Mouse (Mus musculus) layer of hippocampus, adult 9-11 months (tissue): ENCODE results near the gene Bcl11b.
A peak's percentile ranks its signal among the peaks of the same experiment; 100 is the strongest.

Experiments used
- DNase-seq: peaks from one replicate; pipeline ENCODE4 v3.0.0; 2022

Bcl11b gene

DNA sequence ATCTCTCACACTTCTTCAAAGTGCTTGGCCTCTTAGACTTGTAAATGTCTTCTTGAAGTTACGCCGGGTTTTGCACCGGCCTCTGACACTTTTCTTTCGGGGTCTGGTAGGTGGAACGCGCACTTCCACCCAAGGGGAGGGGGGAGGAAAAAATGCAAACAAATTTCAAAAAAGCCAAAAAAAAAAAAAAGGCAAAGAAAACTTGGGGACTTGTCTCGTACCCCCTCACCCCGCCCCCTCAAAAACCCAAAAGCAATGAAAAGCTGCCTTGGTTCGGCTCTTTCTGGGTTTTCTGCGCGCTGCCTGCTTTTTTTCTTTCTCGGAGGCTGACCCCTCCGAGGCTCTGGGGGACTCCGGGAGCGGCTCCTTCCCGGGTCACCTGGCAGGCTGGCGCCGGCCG is at the start of gene Bcl11b:
Gene Bcl11b, minus strand, starts transcription at position 120 of the 400 bp plus-strand sequence.
- no peak for DNase-seq

DNA sequence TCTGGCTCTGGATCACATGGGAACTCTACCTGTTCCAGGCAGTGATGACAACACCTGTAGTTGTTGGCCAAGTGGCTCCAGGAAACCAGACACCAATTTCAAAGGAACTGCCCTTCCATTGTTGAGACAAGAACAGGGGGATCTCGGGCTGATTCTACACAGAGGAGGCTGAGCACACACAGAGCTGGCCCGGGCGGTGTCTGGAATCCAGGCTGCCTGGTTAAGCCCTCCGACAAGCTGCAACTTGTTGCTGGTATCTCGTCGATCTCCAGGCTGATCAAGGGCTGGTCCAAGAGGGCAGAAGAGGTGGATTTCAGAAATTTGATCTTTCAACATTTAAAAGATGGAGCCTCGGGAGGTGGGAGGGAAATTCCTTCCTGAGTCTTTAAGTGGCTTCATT is 47.6 kb upstream of the Bcl11b start:
- DNase-seq = no peak

DNA sequence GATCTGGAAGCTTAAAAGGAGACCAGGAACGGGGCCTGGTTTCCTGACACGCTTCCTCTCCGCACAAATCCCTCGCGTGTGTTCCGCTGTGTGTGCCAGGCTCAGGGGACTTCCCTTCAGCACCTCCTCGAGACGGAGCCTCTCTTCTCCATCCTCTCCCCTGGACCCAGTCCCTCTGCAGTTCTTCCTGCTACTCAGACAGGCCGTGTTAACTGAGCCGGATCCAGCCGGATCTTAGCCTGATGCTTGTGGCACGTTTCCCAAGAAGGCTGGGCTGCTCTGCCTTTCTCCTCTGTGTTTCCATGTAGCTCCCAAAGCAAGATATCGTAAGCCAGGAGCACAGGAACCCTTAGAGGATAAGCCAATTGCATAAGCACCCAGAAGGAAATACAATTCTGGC is 46.2 kb upstream of the Bcl11b start:
- peak; percentile 44 for DNase-seq

DNA sequence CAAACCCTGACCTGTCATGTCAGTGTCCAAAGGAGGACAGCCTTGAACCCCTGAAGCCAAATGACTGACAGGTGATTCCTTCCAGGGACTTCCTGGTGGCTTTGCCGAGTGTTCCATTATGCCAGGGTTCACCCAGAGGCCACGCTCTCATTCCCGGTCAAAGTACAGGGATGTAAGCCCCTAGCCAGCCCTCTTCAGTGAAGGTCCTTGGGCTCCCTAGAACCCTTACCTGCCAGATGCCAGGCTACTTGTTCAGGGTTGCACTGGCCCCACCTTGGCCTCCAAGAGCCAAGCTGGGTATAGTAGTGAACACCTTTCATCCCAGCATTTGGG is 38.8 kb upstream of the Bcl11b start:
- no peak for DNase-seq

DNA sequence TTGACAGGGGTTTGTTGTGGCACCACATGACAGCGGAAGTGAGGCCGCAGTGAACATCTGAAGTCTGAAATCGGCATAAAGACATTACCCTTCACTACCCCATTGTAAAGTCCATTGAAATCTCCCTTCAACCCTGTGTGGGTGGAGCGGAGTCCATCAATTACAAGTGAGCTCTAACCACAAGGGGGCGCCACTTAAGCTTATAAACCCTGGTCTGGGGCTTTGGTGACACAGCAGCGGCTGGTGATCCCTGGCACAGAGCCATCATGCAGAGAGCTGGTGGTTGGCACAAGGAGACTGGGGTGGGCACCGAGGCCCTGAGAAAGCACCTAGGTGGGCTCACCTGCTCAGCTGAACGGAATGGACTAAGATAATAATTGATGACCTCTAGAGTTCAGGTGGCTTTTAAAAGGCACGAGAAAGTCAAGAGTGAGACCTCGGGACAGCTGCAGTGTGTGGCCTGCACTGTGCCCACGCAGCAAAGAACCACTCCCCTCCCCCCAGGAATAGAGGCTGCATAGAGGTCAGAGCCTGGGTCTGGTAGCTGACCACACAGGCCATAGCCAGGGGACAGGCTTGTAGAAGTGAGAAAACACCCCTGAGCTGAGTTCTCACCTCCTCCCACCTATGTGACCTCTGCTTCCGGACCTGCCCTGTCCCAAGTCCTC is 38.3 kb upstream of the Bcl11b start:
- DNase-seq = peak; percentile 81

DNA sequence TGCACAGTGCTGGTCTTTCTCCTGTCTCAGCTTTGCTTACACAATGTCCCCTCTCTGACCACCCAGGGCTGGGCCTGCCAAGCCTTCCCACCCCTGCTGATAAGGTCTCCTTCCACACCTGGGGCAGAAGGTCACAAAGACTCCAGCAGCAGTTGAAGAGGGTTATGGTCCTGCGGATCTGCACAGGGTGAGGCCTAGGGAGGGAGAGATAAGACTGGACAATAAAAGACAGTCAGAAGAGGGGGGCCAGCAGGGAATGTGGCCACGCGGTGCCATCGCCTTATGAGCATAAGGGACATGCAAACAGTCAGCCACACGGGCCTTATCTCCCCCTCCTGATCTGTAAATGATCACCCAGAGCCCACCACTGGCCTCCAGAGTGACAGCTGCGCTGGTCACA is 34.0 kb upstream of the Bcl11b start:
- no peak for DNase-seq

DNA sequence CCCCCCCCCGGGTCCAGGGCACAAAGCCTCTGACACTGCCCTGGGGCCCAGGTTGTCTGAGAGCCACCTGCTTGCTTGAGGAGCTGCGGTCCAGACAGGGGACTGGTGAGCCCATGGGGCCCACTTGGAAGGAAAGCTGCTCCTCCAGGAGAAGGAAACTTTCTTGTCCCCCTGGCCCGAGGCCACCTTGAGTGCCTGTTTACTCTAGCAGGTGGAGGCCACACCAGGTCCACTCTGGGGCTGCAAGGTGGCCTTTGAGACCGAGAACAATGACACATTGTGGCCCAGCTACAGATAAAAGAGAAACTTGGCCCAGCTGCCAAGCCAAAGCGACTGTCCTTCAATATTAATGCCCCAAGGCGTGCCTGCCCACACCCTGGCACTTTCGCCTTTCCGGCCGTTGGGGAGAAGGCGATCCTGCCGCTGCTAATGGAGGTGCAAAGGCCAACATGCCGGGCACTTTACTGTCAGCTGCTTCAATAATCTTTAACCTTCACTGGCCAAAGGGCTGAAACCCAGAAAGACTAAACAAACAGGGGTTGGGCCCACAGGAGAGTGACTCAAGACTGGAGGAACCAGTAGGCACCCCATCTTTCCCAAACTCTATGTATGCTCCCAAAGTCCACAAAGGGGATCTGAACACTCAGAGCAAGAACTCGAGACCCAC is 32.1 kb upstream of the Bcl11b start:
- no peak for DNase-seq

DNA sequence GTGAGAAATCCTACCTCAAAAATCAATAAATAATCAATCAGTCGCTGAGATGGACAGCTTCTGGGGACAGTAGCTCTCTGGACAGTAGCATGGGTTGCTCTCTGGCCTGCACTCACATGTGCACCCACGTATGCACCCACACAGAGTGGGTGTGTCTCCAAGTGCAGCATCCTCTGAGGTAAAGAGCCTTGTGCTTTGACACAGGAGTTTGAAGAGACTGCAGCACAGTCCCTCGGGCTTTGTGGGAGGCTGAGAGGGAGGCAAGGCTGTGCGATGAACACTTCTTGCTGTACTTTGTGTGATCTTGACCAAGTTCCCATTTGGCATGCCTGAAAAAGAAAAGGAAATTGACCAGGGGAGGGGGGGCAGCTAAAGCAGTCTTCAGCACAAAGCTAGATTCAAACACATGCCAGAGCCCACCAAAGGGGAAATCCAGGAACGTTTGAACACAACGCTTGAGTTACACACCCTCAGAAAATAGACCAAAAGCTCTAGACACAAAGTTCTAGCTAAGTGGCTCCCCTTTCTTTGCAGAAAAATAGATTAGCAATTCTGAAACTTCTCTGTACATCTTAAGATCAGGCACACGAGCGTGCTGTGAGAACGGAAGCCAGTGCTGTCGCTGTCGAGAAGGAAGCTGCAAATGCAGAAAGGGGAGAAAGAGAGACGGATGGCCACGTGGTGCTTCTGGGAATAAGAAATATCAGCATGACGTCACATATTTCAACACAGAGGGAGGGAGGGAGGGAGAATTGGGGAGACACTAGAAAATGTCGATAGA is 19.6 kb upstream of the Bcl11b start:
- DNase-seq = no peak

DNA sequence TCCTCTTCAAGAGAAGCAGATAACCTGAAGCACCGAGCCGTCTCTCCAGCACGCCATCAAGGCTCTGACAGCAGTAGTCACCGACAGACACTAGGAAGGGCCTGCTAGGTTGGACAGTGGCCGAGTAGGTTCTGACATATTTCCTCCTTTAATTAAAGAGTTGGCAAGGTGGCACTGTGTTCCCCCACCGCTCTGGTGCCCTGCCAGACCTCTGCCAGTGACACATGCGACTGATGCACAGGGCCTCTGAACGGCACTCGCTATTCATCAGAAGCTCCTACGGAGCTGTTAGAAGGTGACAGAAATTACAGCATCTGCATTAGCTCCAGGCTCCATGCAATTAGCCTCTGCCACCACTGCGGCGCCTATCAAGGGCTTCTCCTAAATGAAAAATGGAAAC is 8.6 kb upstream of the Bcl11b start:
- no peak for DNase-seq

DNA sequence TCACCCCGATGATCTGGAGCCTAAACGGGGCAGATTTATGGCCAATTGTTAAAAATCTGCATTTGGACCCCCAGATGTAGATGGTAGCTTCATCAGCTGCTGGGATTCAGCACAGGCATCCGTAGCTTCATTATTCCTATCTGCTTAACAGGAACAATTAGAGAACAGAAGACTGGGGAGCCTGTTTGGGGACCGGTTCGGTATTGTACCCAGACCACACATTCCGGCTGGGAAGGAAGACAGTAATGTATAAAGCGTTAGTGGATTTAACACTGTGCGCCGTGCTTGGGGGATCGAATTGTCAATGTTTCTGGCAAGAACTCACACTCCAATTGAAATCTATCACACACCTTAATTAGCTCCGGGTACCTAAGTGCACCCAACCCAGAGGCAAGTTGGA is 6.9 kb upstream of the Bcl11b start:
- DNase-seq = no peak

DNA sequence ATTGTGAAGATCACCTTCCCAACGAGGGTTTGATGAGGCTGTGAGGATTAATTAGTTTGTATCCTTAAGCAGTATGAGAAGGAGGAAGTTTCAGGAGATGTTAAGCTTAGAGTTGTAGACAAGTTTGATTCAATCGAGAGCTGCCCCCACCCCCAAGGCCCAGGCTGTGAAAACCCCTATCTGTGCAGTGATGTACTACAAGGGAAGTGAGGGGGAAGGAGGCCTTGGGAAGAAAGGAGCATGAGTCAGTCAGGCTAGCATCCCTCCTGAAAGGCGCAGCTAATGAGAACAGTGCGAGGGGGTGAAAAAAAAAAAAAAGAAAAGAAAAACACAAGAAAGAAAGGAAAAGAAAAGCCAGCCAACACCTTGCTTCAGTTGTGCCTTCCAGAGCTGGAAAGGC is 5.8 kb upstream of the Bcl11b start:
- no peak for DNase-seq

DNA sequence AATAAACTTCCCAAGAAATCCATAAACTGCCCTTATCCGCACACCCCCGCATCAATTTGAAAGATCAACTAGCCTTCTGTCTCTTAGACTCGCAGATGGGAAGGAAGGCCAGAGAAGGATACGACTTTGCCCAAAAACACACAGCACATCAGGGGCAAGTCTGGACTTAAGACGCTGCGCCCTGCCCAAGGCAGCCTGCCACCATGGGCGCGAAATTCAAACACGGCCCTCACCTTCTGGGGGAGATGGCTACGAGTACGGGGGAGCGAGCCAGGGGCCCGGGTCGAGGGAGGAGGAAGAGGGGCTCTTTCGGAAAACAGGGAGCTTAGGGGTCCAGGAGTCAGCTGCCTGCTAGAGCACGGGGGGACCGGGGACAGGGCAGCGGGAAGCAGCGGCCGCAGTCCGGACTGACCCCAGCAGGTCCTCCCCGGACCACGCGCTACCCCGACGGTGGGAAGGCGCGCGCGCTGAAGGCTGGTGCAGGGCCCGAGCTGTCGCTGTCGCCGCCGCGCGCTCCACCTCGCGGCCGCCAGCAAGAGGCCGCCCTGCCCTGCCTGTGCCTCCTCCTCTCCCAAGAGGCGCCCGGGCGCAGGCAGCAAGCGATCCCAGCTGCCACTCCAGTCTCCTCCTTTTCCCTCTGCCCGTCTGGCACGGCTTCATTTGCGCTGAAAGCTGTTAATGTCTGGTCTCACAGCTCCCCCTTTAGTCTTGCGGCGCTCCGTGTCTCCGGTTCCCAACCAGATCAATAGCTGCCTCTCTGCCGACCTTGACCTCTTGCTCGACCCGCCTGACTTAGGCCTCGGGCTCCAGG is 2.6 kb upstream of the Bcl11b start:
- DNase-seq = peak; percentile 84

DNA sequence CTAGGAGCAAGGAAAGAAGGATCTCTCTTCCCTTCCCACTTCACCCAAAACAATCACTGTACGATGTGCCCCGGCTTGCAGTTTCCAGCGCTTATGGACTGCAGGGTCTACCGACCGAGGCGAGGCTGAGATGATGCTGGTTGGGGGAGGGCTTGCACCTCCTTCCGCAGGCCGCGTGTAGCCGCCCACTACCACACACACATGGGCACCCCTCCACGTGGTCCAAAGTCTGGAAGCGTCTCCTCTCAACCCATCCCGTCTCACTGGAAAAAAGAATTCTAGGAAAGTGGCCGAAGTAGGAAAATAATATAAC is 2.0 kb upstream of the Bcl11b start:
- DNase-seq = no peak

DNA sequence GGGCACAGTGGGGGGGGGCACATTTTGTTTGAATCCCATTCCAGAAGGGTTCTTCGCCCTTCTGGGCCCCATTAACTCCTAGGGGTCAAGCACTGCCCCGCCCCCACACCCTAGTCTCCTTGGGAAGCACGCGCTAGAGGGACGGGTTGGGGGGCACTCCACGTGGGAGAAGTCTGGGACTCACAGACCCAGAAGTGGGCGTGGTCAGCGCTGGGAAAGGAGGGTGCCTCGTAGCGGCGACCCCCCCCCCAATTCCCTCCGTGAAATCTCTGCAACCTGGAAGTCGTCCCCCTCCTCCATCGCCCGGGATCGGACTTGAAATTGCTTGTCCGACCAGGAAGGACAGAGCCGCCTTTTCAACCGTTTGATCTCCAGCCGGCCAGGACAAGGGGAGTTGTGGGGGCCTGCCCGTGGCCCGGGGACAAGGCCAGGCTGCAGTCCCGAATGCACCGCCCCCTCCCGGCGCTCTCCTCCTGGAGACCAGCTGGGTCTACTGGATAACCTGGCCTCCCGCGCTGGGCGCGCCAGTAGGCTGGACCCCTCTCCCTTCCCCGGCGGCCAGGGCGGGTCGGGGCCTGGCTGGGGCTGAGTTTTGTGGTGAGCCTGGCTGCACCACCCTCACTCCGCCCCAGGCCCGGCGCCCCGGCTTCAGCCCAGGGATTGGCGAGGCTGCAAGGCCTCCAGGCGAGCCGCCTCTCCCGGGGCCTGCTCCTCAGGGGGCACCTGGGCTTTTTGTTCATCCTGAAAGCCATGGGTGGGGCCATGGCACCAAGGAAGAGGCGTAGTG is 1.5 kb upstream of the Bcl11b start:
- DNase-seq = no peak

DNA sequence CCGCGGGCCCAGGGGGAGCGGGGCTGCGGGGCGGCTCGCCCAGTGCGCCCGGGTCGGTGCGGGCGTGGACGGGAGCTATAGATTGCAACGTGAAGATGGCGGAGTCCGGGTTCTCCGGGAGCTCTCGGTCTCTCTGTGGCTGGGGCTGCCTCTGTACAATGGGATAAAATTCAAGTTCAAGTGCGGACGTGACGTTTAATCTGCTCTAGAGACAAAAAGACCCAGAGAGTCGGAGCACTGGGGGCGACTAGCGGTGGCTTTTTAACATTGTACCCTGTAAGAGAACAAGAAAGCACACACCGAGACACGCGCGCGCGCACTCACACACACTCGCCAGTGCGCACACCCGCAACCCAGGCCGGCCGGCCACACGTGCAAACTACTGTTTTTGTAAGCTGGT is 526 bp upstream of the Bcl11b start:
- peak; percentile 87 for DNase-seq

DNA sequence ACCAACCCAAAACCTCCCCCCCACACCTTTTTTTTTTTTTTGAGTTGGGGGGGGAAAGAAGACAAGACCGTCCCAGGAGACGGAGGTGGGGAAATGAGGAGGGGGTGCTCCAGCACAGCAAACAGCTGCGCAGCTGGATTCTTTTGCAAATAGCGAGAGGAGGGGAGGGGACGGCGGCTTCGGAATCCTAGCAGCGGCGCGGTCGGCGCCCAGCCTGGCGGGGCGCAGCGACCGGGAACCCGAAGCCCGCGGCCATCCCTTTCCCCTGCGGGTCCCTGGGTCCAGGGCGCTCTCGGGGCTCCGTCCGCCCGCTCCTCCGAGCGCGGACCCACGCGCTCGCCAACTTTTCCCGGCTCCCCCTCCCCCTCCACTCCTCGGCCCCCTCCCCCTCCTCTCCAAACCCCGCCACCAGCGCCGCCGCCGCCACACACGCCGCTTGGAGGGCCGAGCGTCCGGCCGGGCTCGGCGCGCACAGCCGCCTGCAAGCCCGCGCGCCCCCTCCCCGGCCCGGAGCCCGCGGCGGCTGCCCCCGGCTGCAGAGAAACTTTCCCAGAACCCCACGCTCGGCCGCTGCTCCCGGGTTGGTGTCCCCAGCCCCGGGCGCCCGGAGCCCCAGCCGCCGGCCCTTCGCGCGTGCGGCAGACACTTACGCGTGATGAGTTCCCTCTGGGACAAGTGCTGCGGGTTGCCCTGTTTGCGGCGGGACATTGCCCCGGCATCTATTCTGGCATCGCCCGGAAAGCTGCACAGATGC is 789 bp downstream of the Bcl11b start:
- DNase-seq = no peak

DNA sequence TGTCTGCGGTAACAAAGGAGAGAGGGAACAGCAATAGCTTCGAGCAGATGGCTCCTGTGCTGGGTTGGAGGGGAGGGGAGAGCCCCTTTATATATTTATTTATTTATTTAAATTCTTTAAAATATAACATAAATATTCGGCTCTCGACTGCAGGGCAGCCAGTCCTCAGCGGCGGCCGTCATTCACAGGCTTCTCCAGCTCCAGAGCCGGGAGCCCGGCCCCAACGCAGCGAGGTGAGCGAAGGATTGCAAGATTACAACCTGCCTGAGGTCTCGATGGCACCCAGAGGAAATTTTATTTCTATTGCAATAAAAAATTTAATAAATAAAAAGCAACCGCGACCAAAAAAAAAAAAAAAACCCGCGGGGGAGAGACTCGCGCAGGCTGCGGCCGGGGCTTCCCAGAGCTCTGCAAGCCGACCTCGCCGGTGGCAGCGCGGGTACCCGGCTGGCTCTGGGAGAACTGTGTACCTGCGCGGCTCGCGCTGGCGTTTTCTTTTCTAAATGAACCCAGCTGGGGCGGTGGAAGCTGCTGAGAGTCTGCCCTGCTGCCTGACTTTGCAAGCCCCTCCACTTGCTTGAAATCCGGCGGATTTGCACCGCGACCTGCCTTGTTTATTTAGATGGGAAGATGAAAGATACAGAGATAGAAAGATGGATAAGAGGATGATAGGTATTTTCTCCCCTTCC is 1.6 kb downstream of the Bcl11b start:
- DNase-seq = no peak

DNA sequence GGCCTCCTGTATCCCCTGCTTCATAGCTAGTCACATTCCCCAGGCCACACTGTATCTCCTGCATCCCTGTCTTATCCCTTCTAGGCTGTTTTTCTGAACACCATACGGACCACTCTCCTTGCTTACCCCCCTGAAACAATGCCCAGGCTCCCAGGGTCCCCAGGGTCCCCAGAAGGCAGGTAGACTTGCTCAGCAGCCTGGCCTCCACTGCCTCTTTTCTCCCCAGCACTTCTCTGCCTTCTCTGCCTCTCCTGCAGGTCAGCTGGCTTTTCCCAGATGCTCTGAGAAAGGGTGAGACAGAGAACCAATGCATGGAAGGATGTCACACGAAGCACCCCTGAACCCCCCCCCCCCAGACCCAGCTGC is 2.7 kb downstream of the Bcl11b start:
- DNase-seq = no peak

DNA sequence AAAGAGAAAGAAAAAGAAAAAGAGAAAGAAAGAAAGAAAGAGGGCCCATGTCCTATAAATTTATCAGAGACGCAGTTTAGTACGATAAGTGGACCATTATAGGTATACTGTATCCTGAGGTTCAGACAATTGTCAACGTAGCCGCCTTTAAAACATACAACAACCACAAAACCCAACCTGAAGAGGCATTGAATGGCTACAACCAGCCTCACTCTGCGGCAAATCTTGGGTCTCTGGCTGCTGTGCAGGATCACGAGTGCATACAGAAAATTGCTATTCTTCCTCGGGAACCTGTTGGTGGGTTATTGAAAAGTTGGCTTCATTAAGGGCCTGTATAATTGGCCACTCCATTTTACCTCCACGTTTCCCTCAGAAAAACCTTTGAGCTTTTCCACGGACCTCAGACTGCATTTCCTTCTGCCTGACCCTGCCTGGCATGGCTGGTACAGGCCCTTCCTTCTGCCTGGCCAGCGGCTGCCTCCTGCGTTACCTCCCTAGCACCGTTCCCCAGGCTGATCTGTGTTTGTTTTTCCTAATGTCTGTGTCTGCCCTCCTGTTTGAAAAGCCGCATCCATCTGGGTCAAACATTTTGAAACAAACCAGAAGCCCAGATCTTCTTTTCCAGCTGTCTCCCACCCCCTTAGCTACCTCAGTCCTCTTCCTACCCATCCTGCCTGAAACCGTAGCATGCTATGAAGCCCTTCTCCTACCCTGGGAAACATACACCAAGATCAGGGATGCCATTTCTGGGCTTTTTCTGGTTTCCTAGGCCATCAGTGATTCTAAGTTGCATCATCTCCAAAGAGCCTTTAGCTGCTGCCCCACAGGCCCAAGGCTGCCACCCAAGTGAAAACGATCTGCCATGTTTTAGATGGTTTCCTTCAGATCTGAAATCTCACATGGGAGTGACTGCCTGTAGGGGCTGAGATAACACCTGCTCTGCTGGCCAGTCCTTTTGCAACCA is 3.4 kb downstream of the Bcl11b start:
- no peak for DNase-seq

DNA sequence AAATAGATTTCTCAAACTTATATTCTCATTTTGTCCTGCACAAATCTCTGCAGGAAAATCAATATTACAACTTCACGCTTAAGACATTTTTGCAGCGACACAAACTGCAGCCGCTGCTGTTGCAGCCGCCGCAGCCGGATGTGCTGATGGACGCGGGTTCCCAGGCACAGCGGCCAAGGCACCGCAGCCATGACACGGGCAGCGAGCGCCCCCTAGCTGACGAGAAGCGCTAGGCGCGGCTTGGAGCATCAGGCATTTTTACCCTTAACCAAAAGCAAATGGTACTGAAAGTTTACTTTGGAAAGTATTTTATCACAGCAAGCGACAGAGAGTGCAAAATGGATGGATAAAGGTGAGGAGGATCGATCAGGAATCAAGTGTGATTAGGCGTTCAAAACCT is 4.7 kb downstream of the Bcl11b start:
- DNase-seq = peak; percentile 72
